Mouse (Mus musculus): ENCODE measurements around the gene Gm42906. TPM values are rescaled to one million over a fixed set of nuclear protein-coding genes. Genes with fewer than 3 reads are reported as not detected.

Gm42906 gene
- polyA plus RNA-seq, 1 experiment from 2014 or later, result 0.66 TPM

DNA sequence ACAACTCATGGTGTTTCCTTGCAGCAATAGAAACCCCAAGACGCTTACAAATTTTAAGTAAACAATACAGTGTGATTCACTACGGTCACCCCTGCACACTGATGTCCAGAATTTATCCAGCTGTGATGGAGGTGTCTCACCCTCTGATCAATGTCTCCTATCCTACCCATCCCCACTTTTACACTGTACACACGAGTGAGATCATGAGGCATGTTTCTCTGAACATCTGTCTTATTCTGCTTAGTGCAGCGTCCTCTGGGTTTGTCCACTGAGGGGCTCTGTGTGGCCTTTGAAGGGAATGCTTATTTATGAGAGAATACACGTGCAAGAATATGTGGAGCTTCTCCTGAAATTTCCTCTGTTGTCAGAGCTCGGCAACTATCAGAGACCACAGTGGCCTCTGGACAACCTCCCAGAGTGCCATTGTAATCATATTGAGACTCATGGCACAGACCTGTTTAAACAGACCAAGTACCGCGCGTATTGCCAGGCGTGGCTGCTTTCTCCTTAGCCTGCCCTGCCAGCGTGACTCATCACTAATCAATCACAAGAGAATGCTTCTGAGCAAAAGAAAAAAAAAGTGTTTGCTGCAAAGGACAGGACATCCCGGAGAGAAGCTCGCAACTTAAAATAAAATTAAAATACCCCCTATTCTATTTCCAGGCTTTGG lies 231.2 kb downstream of the Gm42906 start:
- TF ChIP-seq CTCF (IDR thresholded peaks at IDR 0.05) (no peak), EP300 (IDR thresholded peaks at IDR 0.05) (no peak)

GRCm38 (mm10) chr5:151193885-151194520 lies 234.0 kb downstream of the Gm42906 start:
- Histone ChIP-seq H3K4me1 (ENCODE audit: insufficient read depth, low read depth, low read length) (peaks cover 8% of the 10 kb centered on the region; the same call in 1 of the 2 replicates), H3K4me2 (replicated peaks; ENCODE audit: low read depth, low read length) (no peak overlapping the region), H3K9me3 (ENCODE audit: low read length) (no peaks in the 10 kb centered on the region), H3K4me3 (ENCODE audit: low read depth, low read length) (no peak overlapping the region), H3K9ac (replicated peaks; ENCODE audit: low read depth) (no peak overlapping the region), H3K36me3 (ENCODE audit: insufficient read depth, low read length) (no peaks in the 10 kb centered on the region), H3K27ac (ENCODE audit: low read length) (no peak overlapping the region), H3K27me3 (replicated peaks; ENCODE audit: insufficient read depth, low read length) (no peaks in the 10 kb centered on the region)
- DNase-seq (ENCODE audit: low spot score) (peak; percentile 55), ATAC-seq (0 out of 2 replicates have a peak, but pooled peaks have one; percentile 26)
- TF ChIP-seq CTCF (IDR thresholded peaks at IDR 0.05) (no peak), EP300 (IDR thresholded peaks at IDR 0.05) (peak; percentile 34; the same call in 1 of the 2 replicates)
- WGBS, result 41% methylated on average over 3 of the region's 3 CpGs

More for the DNA sequence above, 231.2 kb downstream of the Gm42906 start:
- Histone ChIP-seq H3K4me1 (ENCODE audit: insufficient read depth, low read depth, low read length) (peaks cover 3% of the 10 kb centered on the region; the same call in 1 of the 2 replicates), H3K9ac (replicated peaks; ENCODE audit: low read depth) (no peak overlapping the region), H3K4me3 (ENCODE audit: low read depth, low read length) (no peak overlapping the region), H3K4me2 (replicated peaks; ENCODE audit: low read depth, low read length) (no peak overlapping the region), H3K36me3 (ENCODE audit: insufficient read depth, low read length) (no peaks in the 10 kb centered on the region), H3K9me3 (ENCODE audit: low read length) (no peaks in the 10 kb centered on the region), H3K27me3 (replicated peaks; ENCODE audit: insufficient read depth, low read length) (no peaks in the 10 kb centered on the region), H3K27ac (ENCODE audit: low read length) (no peak overlapping the region)
- WGBS, result 41% methylated on average over 13 of the region's 13 CpGs
- ATAC-seq (peak; percentile 59), DNase-seq (ENCODE audit: low spot score) (peak; percentile 76)

DNA sequence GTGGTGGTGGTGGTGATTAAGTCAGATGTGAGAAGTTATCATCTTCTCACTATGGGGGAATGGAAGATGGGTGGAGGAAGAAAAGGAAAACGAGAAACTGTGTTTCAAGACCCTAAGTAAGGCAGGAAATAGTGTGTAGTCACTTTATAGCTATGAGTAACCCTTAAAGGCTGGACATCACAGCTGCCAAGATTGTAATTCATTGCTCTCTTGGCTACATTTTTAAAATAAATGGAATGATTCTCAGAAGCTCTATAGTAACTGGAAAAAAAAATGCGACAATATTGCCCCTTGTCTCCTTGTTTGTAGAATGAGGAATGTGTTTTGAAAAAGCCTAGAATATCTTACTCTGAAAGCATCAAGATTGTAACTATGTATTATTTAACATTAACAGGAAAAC lies 235.7 kb downstream of the Gm42906 start:
- Histone ChIP-seq H3K4me1 (ENCODE audit: insufficient read depth, low read depth, low read length) (peaks cover 8% of the 10 kb centered on the region; the same call in 1 of the 2 replicates), H3K36me3 (ENCODE audit: insufficient read depth, low read length) (no peaks in the 10 kb centered on the region), H3K9me3 (ENCODE audit: low read length) (no peaks in the 10 kb centered on the region), H3K4me2 (replicated peaks; ENCODE audit: low read depth, low read length) (no peak overlapping the region), H3K27ac (ENCODE audit: low read length) (no peak overlapping the region), H3K4me3 (ENCODE audit: low read depth, low read length) (no peak overlapping the region), H3K27me3 (replicated peaks; ENCODE audit: insufficient read depth, low read length) (no peaks in the 10 kb centered on the region), H3K9ac (replicated peaks; ENCODE audit: low read depth) (no peak overlapping the region)
- no peak for TF ChIP-seq CTCF (IDR thresholded peaks at IDR 0.05)
- TF ChIP-seq EP300 (IDR thresholded peaks at IDR 0.05), result peak; percentile 12; the same call in 1 of the 2 replicates
- DNase-seq (ENCODE audit: low spot score) (no peak), ATAC-seq (no peak)
- 45% methylated on average over 2 of the region's 2 CpGs for WGBS

DNA sequence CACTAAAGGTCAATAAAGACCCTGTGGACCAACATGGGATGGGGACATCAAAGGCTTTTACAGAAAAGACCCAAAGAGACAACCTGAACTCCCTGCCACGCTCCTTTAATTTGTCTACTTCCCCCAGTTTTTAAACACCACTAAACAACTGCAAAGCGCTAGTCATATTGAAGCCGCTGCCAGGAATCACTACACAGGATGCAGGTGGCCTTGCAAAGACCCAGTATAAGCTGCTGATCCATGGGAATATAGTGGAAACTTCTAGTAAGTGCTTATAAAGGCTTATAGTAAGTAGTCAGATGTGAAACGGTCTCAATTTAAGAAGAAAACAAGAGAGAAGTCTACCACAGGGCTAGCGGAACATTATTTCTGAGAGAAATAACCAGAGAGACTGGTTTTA lies 237.2 kb downstream of the Gm42906 start:
- WGBS, result 69% methylated on average over 5 of the region's 5 CpGs
- no peaks in the 10 kb centered on the region for H3K9me3 ChIP-seq (ENCODE audit: low read length)
- H3K4me2 ChIP-seq (replicated peaks; ENCODE audit: low read depth, low read length), result peak overlapping the region; percentile 77; the same call in 1 of the 2 replicates
- no peak for ATAC-seq
- no peak overlapping the region for H3K27ac ChIP-seq (ENCODE audit: low read length)
- H3K9ac ChIP-seq (replicated peaks; ENCODE audit: low read depth), result no peak overlapping the region
- H3K4me1 ChIP-seq (ENCODE audit: insufficient read depth, low read depth, low read length), result peaks cover 8% of the 10 kb centered on the region; the same call in 1 of the 2 replicates
- no peak for DNase-seq (ENCODE audit: low spot score)
- no peaks in the 10 kb centered on the region for H3K27me3 ChIP-seq (replicated peaks; ENCODE audit: insufficient read depth, low read length)
- no peak overlapping the region for H3K4me3 ChIP-seq (ENCODE audit: low read depth, low read length)
- TF ChIP-seq EP300 (IDR thresholded peaks at IDR 0.05), result no peak
- no peaks in the 10 kb centered on the region for H3K36me3 ChIP-seq (ENCODE audit: insufficient read depth, low read length)

DNA sequence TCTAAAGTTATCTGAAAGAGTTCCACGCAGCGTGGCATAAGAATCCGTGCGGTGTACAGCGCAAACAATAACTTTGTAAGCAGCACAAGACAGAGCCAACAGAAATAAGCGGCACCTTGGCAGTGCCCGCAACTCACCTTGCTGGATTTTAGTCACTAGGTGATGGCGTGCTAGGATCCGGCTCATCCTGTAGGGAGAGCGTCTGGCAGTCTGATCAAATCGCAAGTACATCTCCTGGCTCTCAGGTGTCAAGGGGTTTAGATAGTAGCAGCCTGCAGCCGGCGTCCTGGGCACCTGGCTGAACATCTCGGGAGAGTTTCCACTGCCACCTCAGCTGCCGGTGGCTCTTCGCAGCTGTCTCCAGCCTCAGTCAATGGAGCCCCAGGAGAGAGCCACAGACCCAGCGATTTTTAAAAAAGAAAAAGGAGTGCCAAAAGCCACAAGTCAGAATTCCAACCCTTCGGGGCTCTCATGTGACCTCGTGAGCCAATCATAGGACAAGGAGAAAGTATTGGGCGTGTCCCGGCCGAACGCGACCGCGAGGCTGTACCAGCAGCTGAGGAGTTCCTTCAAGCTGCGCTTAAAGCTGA lies 238.1 kb downstream of the Gm42906 start:
- peak; percentile 95 for ATAC-seq
- Histone ChIP-seq H3K27ac (ENCODE audit: low read length) (peak overlapping the region; percentile 91), H3K36me3 (ENCODE audit: insufficient read depth, low read length) (no peaks in the 10 kb centered on the region), H3K27me3 (replicated peaks; ENCODE audit: insufficient read depth, low read length) (no peaks in the 10 kb centered on the region), H3K9ac (replicated peaks; ENCODE audit: low read depth) (peak overlapping the region; percentile 74), H3K4me1 (ENCODE audit: insufficient read depth, low read depth, low read length) (peaks cover 8% of the 10 kb centered on the region; the same call in 1 of the 2 replicates), H3K9me3 (ENCODE audit: low read length) (no peaks in the 10 kb centered on the region), H3K4me2 (replicated peaks; ENCODE audit: low read depth, low read length) (peak overlapping the region; percentile 77), H3K4me3 (ENCODE audit: low read depth, low read length) (peak overlapping the region; percentile 82)
- TF ChIP-seq CTCF (IDR thresholded peaks at IDR 0.05) (no peak), EP300 (IDR thresholded peaks at IDR 0.05) (no peak)
- under 1% methylated on average over 27 of the region's 27 CpGs for WGBS
- peak; percentile 97 for DNase-seq (ENCODE audit: low spot score)

- no peak for TF ChIP-seq CTCF (IDR thresholded peaks at IDR 0.05)
- TF ChIP-seq EP300 (IDR thresholded peaks at IDR 0.05), result no peak
- H3K4me1 ChIP-seq (ENCODE audit: insufficient read depth, low read depth, low read length), result peaks cover 8% of the 10 kb centered on the region; the same call in 1 of the 2 replicates
- peak overlapping the region; percentile 74 for H3K9ac ChIP-seq (replicated peaks; ENCODE audit: low read depth)
- no peaks in the 10 kb centered on the region for H3K9me3 ChIP-seq (ENCODE audit: low read length)
- ATAC-seq (no peak), DNase-seq (ENCODE audit: low spot score) (peak; percentile 35)
- H3K27ac ChIP-seq (ENCODE audit: low read length), result peak overlapping the region; percentile 91
- H3K27me3 ChIP-seq (replicated peaks; ENCODE audit: insufficient read depth, low read length), result no peaks in the 10 kb centered on the region
- H3K4me3 ChIP-seq (ENCODE audit: low read depth, low read length), result peak overlapping the region; percentile 82
- H3K4me2 ChIP-seq (replicated peaks; ENCODE audit: low read depth, low read length), result peak overlapping the region; percentile 77
- no peaks in the 10 kb centered on the region for H3K36me3 ChIP-seq (ENCODE audit: insufficient read depth, low read length)
- WGBS, result 4% methylated on average over 3 of the region's 3 CpGs
Observed at GRCm38 (mm10) chr5:151189321-151189720, 238.6 kb downstream of the Gm42906 start.

All from lung, postnatal 0 days (tissue).